Mouse (Mus musculus) spleen, postnatal 4 days (tissue): ENCODE results near the gene Letm1.

Experiments
- DNase-seq, 2 experiments: peaks; one replicate each; pipeline ENCODE4 v3.0.0; 2022; ENCODE audit warnings: low spot score in 2 of 2

The Letm1 gene

DNA sequence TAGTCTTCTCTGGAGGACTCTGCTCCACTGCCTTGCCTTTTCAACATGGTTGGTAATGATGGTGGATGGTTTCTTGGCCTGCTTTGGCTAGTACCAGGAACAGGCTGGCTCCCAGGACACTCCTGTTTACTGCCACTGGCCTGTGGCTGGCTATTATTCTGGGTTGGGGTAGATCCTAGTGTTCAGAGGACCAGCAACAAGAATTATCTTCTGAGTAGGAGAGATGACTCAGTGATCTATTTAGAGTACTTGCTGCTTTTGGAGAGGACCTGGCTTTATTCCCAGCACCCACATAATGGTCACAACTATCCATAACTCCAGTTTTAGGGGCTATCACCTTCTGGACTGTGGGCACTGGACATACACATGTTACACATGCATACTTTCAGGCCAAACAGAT, 44.3 kb downstream of the Letm1 start:
- no peak for DNase-seq

GRCm38 (mm10) chr5:33737903-33738321, 44.7 kb downstream of the Letm1 start:
- DNase-seq: peak; percentile 48 to 80

GRCm38 (mm10) chr5:33736230-33736629, 46.4 kb downstream of the Letm1 start:
- no peak for DNase-seq

GRCm38 (mm10) chr5:33735412-33736092, 47.1 kb downstream of the Letm1 start:
- no peak for DNase-seq

- DNase-seq: no peak
Observed at GRCm38 (mm10) chr5:33733837-33734236, 48.8 kb downstream of the Letm1 start.

- DNase-seq: no peak
Observed at GRCm38 (mm10) chr5:33731051-33731450, 51.6 kb downstream of the Letm1 start.

GRCm38 (mm10) chr5:33730516-33730915, 52.1 kb downstream of the Letm1 start:
- no peak for DNase-seq

DNA sequence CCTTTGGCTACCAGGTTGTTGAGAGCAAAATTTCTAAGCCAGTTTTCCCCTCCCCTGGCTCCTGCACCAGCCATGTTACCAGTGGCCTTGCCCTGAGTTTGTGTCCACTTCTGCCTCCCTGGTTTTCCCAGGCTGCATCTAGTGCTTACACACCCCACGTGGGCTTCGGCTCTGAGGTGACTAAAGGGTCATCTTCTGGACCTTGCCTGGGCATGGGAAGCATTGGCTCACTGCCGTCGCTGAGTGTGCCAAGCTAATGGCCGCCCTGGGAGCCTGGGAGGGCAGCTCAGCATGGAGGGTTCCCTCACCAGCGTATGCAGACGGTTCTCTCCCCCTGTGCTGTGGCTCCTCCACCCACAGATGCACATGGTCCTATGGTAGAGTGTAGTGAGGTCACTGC, 53.8 kb downstream of the Letm1 start:
- no peak for DNase-seq

- DNase-seq: no peak
Observed at GRCm38 (mm10) chr5:33726891-33727290, 55.7 kb downstream of the Letm1 start.

DNA sequence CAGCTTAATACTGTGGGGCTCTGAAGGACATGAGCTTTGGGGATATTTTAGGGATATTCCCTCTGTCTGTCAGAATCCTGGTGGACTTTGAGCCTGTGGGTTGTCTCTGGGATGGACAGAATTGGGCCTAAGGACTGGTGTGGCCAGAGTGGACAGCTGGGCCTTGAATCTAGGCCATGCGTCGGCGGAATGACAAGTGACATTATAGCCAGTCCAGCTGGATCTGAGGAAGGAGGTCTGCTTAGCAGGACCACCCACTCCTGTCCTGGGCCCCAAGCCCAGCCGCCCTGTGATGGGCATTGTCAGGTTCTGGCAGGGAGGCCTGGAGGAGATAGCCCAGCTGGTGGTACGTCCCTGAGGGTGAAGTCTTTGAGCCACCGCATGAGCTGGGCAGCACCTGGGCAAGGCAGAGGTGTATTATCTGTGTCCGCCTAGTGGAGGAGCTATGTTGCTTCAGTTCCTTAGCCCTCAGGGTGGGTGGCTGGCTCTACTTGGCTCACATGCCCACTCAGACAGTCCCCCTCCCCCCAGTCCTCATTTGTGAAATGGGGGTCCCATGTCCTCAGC, 56.5 kb downstream of the Letm1 start:
- DNase-seq: no peak

DNA sequence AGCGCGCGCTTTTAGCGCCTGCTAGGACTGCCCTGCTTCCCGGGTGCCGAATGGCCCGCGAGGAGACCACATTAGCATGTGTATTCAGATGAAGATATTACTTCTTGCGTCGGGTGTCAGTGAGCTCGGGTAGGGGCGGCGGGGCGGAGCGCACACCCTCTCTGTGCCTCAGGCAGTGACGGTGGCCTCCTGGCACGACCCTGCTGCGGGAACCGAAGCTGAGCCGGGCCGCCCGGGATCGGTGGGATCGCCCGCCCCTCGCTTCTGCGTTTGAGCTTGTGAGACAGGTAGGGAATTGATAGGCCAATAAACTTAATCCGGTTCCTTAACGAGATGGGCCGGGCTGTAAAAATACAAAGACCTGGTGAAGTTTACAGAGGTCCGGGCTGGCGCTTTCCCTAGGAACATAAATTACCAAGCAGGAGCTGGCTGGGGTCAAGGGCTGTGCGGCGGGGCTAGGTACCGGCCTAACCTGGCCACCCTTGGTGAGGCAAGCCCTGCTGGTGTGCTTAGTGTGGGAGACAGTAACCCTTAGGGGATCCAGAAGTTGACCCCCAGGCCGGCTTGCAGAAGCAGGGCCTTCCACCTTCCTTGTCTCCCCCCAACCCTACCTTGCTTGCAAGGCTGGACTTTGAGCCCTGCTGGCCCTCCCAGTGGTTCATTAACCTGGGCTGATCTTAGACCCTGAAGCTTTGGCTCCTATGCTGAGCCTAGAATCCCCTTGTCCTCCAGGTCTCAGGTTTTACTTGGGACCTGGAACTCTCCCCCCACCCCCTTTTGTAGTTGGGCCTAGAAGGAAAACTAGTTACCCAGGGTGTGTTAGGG, 58.8 kb downstream of the Letm1 start:
- DNase-seq: no peak

- DNase-seq: no peak
Observed at GRCm38 (mm10) chr5:33723019-33723640, 59.5 kb downstream of the Letm1 start.

DNA sequence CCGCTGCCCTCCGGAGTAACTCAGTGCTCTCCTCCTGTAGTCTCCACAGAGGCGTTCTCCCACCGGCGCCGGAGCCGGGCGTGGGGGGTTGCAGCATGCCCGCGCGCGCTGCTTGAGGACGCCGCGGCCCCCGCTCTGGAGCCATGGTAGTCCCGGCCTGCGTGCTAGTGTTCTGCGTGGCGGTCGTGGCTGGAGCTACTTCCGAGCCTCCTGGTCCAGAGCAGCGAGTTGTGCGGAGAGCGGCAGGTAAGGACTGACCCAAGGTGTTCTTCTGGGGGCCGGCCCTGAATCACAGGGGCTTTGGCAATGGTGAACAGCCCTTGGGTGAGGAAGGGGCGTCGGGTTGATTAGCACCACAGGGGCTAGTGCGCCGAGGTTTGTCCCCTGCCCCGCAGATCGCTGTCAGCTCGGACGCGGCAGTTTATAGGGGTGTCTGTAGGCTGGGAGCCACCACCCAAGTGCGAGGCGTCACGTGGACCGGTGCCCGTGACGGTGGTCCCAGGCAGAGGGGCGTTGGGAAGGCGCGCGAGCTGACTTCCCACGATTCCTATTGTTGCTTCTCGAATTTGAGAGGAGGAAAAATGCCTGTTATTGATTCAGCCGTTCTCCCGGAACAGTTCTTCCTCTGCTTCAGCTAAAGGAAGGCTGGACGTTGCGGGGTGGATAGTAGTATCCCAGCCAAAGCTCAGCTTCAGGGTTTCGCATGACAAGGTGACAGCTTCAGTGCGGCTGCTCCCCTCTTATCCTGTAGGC, 60.2 kb downstream of the Letm1 start:
- no peak for DNase-seq

- peak; percentile 36 to 72 for DNase-seq
Observed at GRCm38 (mm10) chr5:33721541-33722265, 60.9 kb downstream of the Letm1 start, which contains the start of gene Fgfr3. TSS of gene Fgfr3 (plus strand) at chr5:33721674.

GRCm38 (mm10) chr5:33720852-33721490, 61.6 kb downstream of the Letm1 start:
- DNase-seq: no peak

DNA sequence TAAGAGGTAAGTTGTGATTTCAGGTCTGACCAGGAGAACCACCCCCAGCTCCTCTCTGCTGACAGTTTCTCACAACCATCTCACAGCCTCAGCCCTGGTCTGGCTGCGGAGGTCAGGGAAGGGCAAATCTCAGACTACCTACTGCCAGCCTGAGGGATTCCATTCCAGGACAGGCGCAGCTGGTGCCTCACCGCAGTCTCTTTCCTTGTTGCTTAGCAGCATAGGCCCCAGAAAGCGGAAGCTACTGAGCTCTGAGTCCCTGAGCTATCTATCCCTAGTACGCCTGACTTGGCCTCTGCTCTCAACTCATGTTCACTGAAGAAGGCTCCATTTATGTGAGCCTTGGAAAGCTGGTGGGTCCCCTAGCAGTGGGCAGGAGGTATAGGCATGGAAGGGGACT, 64.2 kb downstream of the Letm1 start:
- DNase-seq: no peak

- no peak for DNase-seq
Observed at GRCm38 (mm10) chr5:33716467-33716866, 66.2 kb downstream of the Letm1 start.

DNA sequence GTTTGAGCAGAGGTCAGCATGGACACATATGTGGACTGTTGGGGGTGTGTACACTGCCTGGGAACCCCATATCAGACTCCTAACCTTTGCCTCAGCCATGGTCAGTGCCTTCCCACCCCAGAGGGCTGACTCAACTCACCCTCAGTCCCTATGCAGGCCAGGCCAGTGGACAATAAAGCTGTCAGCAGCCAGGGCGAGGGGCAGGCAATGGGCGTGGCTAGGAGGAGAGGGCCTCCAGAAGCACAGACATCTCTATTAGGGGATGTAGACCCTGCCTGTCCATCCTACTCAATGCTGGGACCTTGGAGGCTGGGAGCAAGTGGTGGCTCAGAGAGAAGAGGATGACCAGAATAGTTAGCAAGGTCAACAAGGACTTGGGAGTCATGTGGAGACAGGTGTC, 67.4 kb downstream of the Letm1 start:
- no peak for DNase-seq

GRCm38 (mm10) chr5:33712550-33712949, 70.1 kb downstream of the Letm1 start:
- DNase-seq: no peak

DNA sequence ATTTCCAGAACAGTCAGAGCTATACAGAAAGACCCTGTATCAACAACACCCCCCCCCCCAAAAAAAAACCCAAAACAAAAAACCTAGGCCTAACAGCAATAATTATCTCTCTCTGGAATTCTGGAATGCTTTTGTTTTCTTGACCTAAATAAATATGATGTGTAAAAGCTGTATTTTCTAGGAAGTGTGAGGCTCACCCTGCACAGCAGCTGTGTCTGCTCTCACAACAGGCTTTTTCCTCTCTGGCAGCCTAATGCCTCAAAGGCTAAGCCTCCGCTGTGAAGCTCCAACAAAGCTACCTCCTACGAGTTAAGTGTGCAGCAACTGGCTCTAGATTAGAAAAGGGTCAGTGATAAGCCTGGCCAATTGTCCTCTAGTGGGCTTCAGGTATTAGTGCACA, 73.6 kb downstream of the Letm1 start:
- DNase-seq: no peak
